ENCODE assay signal across 10 mouse cellular contexts in the genomic region with DNA sequence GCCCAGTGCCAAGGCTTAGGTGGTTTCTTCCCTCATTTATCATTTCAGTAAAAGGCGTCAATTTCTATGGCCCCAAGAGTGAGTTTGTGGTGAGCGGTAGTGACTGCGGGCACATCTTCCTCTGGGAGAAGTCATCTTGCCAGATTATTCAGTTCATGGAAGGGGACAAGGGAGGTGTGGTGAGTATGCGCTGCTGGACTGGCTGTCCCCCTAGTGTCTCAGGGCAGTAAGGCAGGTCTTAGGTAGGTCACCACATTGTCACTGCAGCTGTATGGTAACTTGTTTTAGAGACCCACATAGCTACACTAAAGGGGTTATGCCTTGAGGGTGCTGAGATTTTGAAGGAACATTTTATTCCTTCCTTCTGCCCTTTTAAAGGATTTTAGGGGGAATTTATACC. TPM values are rescaled to one million over a fixed set of nuclear protein-coding genes. Genes with fewer than 3 reads are reported as not detected.
DNase-seq lines count a peak whose midpoint lies in the region; ATAC-seq and TF ChIP-seq lines count a peak whose summit lies in the region.
"Had no signal": no experiment of that assay in that cellular context is flagged by ENCODE, and none has a peak within 500 bp of the region (broad histone marks: within the 10 kb centered on the region; RNA-seq: fewer than 3 reads in every experiment).

No protein-coding gene starts in this region.

- peaks cover 81% of the 10 kb centered on the region for H3K36me3 ChIP-seq in midbrain, embryonic 12.5 days
- peaks cover 7% of the 10 kb centered on the region for H3K36me3 ChIP-seq in midbrain, embryonic 16.5 days (ENCODE audit: control insufficient read depth, insufficient read depth, low read length)
- H3K36me3 ChIP-seq in embryonic facial prominence, embryonic 11.5 days (replicated peaks; ENCODE audit: control insufficient read depth, insufficient read depth, low read depth, low read length): peaks cover 7% of the 10 kb centered on the region
- peaks cover 34% of the 10 kb centered on the region for H3K36me3 ChIP-seq in midbrain, postnatal 0 days (ENCODE audit: insufficient read depth, low read length)

- intact Hi-C loops in gastrocnemius, adult 2 months (cut with DNase I): no loop called here

- H3K4me1 ChIP-seq in midbrain, embryonic 12.5 days: no peaks in the 10 kb centered on the region
- no peaks in the 10 kb centered on the region for H3K4me1 ChIP-seq in midbrain, embryonic 16.5 days (ENCODE audit: control insufficient read depth, insufficient read depth, low read length)
- H3K4me1 ChIP-seq in embryonic facial prominence, embryonic 11.5 days (ENCODE audit: control insufficient read depth, insufficient read depth, low read length): no peaks in the 10 kb centered on the region
- no peaks in the 10 kb centered on the region for H3K4me1 ChIP-seq in midbrain, postnatal 0 days (ENCODE audit: insufficient read depth, low read length)
- H3K4me1 ChIP-seq: hindbrain, embryonic 15.5 days; neural tube, embryonic 13.5 days had no signal

- H3K9ac ChIP-seq in midbrain, embryonic 12.5 days (replicated peaks): no peak overlapping the region
- H3K9ac ChIP-seq in midbrain, embryonic 16.5 days (ENCODE audit: low read depth, low read length): no peak overlapping the region
- no peak overlapping the region for H3K9ac ChIP-seq in embryonic facial prominence, embryonic 11.5 days (replicated peaks; ENCODE audit: low read length)
- H3K9ac ChIP-seq in midbrain, postnatal 0 days (replicated peaks; ENCODE audit: low read length, poor library complexity, severe bottlenecking): no peak overlapping the region
- H3K9ac ChIP-seq: hindbrain, embryonic 15.5 days; neural tube, embryonic 13.5 days had no signal

- no peak overlapping the region for H3K4me3 ChIP-seq in gastrocnemius, adult 2 months
- no peak overlapping the region for H3K4me3 ChIP-seq in midbrain, embryonic 12.5 days
- no peak overlapping the region for H3K4me3 ChIP-seq in midbrain, embryonic 16.5 days (ENCODE audit: low read depth, low read length)
- H3K4me3 ChIP-seq in embryonic facial prominence, embryonic 11.5 days (ENCODE audit: low read depth, low read length): no peak overlapping the region
- no peak overlapping the region for H3K4me3 ChIP-seq in midbrain, postnatal 0 days (ENCODE audit: low read depth, low read length)
- H3K4me3 ChIP-seq: hindbrain, embryonic 15.5 days; neural tube, embryonic 13.5 days had no signal

- WGBS in midbrain, embryonic 12.5 days: 70% methylated on average over 4 of the region's 4 CpGs
- WGBS in midbrain, embryonic 16.5 days: 51% methylated on average over 4 of the region's 4 CpGs
- WGBS in embryonic facial prominence, embryonic 11.5 days: 73% methylated on average over 4 of the region's 4 CpGs
- 55% methylated on average over 4 of the region's 4 CpGs for WGBS in midbrain, postnatal 0 days

- no peaks in the 10 kb centered on the region for H3K9me3 ChIP-seq in midbrain, embryonic 12.5 days
- H3K9me3 ChIP-seq in midbrain, embryonic 16.5 days (replicated peaks; ENCODE audit: control insufficient read depth, low read length, poor library complexity, severe bottlenecking): no peaks in the 10 kb centered on the region
- H3K9me3 ChIP-seq in embryonic facial prominence, embryonic 11.5 days (replicated peaks; ENCODE audit: control insufficient read depth, low read length): no peaks in the 10 kb centered on the region
- no peaks in the 10 kb centered on the region for H3K9me3 ChIP-seq in midbrain, postnatal 0 days (ENCODE audit: low read length)
- H3K9me3 ChIP-seq: hindbrain, embryonic 15.5 days; neural tube, embryonic 13.5 days had no signal

- peak; percentile 65 for TF ChIP-seq CTCF in gastrocnemius, adult 2 months (IDR thresholded peaks at IDR 0.05)
- peak; percentile 65 for TF ChIP-seq CTCF in midbrain, postnatal 0 days (IDR thresholded peaks at IDR 0.05)

- peak; percentile 50; the same call in 1 of the 2 replicates for ATAC-seq in midbrain, embryonic 12.5 days (ENCODE audit: low FRiP score, low read depth)
- no peak for ATAC-seq in midbrain, embryonic 16.5 days
- no peak for ATAC-seq in embryonic facial prominence, embryonic 11.5 days (replicated peaks; ENCODE audit: insufficient number of reproducible peaks, low FRiP score, low TSS enrichment, low read depth)
- no peak for ATAC-seq in midbrain, postnatal 0 days (ENCODE audit: low FRiP score)

- H3K27me3 ChIP-seq in midbrain, embryonic 12.5 days: no peaks in the 10 kb centered on the region
- no peaks in the 10 kb centered on the region for H3K27me3 ChIP-seq in midbrain, embryonic 16.5 days (ENCODE audit: control insufficient read depth, insufficient read depth, low read depth, low read length)
- no peaks in the 10 kb centered on the region for H3K27me3 ChIP-seq in embryonic facial prominence, embryonic 11.5 days (ENCODE audit: control insufficient read depth, insufficient read depth, low read length)
- H3K27me3 ChIP-seq in midbrain, postnatal 0 days (ENCODE audit: insufficient read depth, low read length): no peaks in the 10 kb centered on the region
- H3K27me3 ChIP-seq: hindbrain, embryonic 15.5 days; neural tube, embryonic 13.5 days had no signal

- H3K4me2 ChIP-seq in midbrain, embryonic 12.5 days (replicated peaks): no peak overlapping the region
- no peak overlapping the region for H3K4me2 ChIP-seq in midbrain, embryonic 16.5 days (ENCODE audit: low read length)
- no peak overlapping the region for H3K4me2 ChIP-seq in embryonic facial prominence, embryonic 11.5 days (ENCODE audit: low read depth, low read length)
- H3K4me2 ChIP-seq in midbrain, postnatal 0 days (ENCODE audit: low read depth, low read length, poor library complexity, severe bottlenecking): no peak overlapping the region
- H3K4me2 ChIP-seq: hindbrain, embryonic 15.5 days; neural tube, embryonic 13.5 days had no signal

- H3K27ac ChIP-seq in gastrocnemius, adult 2 months: no peak overlapping the region
- no peak overlapping the region for H3K27ac ChIP-seq in midbrain, embryonic 12.5 days (replicated peaks)
- H3K27ac ChIP-seq in midbrain, embryonic 16.5 days (ENCODE audit: low read length): no peak overlapping the region
- no peak overlapping the region for H3K27ac ChIP-seq in embryonic facial prominence, embryonic 11.5 days (replicated peaks; ENCODE audit: low read depth, low read length)
- no peak overlapping the region for H3K27ac ChIP-seq in midbrain, postnatal 0 days (ENCODE audit: low read depth, low read length)
- H3K27ac ChIP-seq: hindbrain, embryonic 15.5 days; neural tube, embryonic 13.5 days had no signal

- no peak for DNase-seq in gastrocnemius, adult 2 months
- no peak for DNase-seq in gastrocnemius, postnatal 4 days (ENCODE audit: low spot score in 2 of 2)
- peak; percentile 35 for DNase-seq in embryonic facial prominence, embryonic 11.5 days (ENCODE audit: low spot score)
- no peak for DNase-seq in midbrain, postnatal 0 days (ENCODE audit: low spot score)
- DNase-seq in frontal cortex, adult 2 months (ENCODE audit: extremely low spot score in 1 of 2, low spot score in 1 of 2): no peak
- no peak for DNase-seq in frontal cortex, postnatal 14 days (ENCODE audit: low spot score in 2 of 2)

RNA-seq across cellular contexts. Expression of a gene that starts 17.7 kb away (rescaled TPM):
- total RNA-seq in gastrocnemius, adult 2 months (2021): 10 to 100 TPM; 19.5 to 35.2 TPM
- total RNA-seq in gastrocnemius, postnatal 4 days (2021): 100 to 1,000 TPM; 113 TPM
- polyA plus RNA-seq in midbrain, embryonic 12.5 days (2016; fragmentation: Nextera tagmentation; extraction: Ambion mirVana): 350 and 356 TPM in 2 replicates
- polyA plus RNA-seq in midbrain, embryonic 16.5 days (2015; fragmentation: Nextera tagmentation; extraction: Ambion mirVana): 460 and 525 TPM in 2 replicates
- 121 and 123 TPM in 2 replicates for polyA plus RNA-seq in embryonic facial prominence, embryonic 11.5 days (2014; fragmentation: Nextera tagmentation; extraction: Ambion mirVana)
- total RNA-seq in midbrain, postnatal 0 days (2014; rRNA removed): 311 and 342 TPM in 2 replicates
- 501 and 555 TPM in 2 replicates for polyA plus RNA-seq in midbrain, postnatal 0 days (2015; fragmentation: Nextera tagmentation; extraction: Ambion mirVana)
- polyA plus RNA-seq in frontal cortex, adult 2 months (2012; rRNA removed): 538 and 542 TPM in 2 replicates

RNA-seq across cellular contexts. Expression of a gene that starts 30.8 kb away (rescaled TPM):
- 1,000 to 10,000 TPM; 2,819 to 3,581 TPM for total RNA-seq in gastrocnemius, adult 2 months (2021)
- 1,000 to 10,000 TPM; 2,015 to 2,024 TPM for total RNA-seq in gastrocnemius, postnatal 4 days (2021)
- 1.9 and 2.1 TPM in 2 replicates for polyA plus RNA-seq in midbrain, embryonic 12.5 days (2016; fragmentation: Nextera tagmentation; extraction: Ambion mirVana)
- 1.8 and 2.2 TPM in 2 replicates for polyA plus RNA-seq in midbrain, embryonic 16.5 days (2015; fragmentation: Nextera tagmentation; extraction: Ambion mirVana)
- polyA plus RNA-seq in embryonic facial prominence, embryonic 11.5 days (2014; fragmentation: Nextera tagmentation; extraction: Ambion mirVana): 1.7 and 2.3 TPM in 2 replicates
- total RNA-seq in midbrain, postnatal 0 days (2014; rRNA removed): 0.99 TPM in 1 of 2 replicates, not detected in the other
- polyA plus RNA-seq in midbrain, postnatal 0 days (2015; fragmentation: Nextera tagmentation; extraction: Ambion mirVana): 1.3 and 2.2 TPM in 2 replicates
- polyA plus RNA-seq in frontal cortex, adult 2 months (2012; rRNA removed): 1.4 TPM in 2 replicates

RNA-seq across cellular contexts. Expression of a gene that starts 41.0 kb away (rescaled TPM):
- total RNA-seq in gastrocnemius, adult 2 months (2021): 100 to 1,000 TPM; 158 to 193 TPM
- 100 to 1,000 TPM; 139 to 169 TPM for total RNA-seq in gastrocnemius, postnatal 4 days (2021)
- 130 and 133 TPM in 2 replicates for polyA plus RNA-seq in midbrain, embryonic 12.5 days (2016; fragmentation: Nextera tagmentation; extraction: Ambion mirVana)
- 84.7 and 84.9 TPM in 2 replicates for polyA plus RNA-seq in midbrain, embryonic 16.5 days (2015; fragmentation: Nextera tagmentation; extraction: Ambion mirVana)
- 103 and 109 TPM in 2 replicates for polyA plus RNA-seq in embryonic facial prominence, embryonic 11.5 days (2014; fragmentation: Nextera tagmentation; extraction: Ambion mirVana)
- 64.6 and 72.8 TPM in 2 replicates for total RNA-seq in midbrain, postnatal 0 days (2014; rRNA removed)
- 66.8 and 67.6 TPM in 2 replicates for polyA plus RNA-seq in midbrain, postnatal 0 days (2015; fragmentation: Nextera tagmentation; extraction: Ambion mirVana)
- polyA plus RNA-seq in frontal cortex, adult 2 months (2012; rRNA removed): 92.6 and 102 TPM in 2 replicates
